Mouse (Mus musculus) kidney, postnatal 10 days (tissue): ENCODE results near the gene Pou5f1.

Source experiments
- DNase-seq: peaks from one replicate; pipeline ENCODE4 v3.0.0; 2021; ENCODE audit warnings: mixed read lengths

Gene Pou5f1

GRCm38 (mm10) chr17:35551881-35552414 is 46.1 kb downstream of the Pou5f1 start, which contains the start of gene Cdsn:
Gene Cdsn (plus strand): TSS chr17:35552128.
- no peak for DNase-seq

GRCm38 (mm10) chr17:35554321-35554720 is 48.5 kb downstream of the Pou5f1 start:
- no peak for DNase-seq

DNA sequence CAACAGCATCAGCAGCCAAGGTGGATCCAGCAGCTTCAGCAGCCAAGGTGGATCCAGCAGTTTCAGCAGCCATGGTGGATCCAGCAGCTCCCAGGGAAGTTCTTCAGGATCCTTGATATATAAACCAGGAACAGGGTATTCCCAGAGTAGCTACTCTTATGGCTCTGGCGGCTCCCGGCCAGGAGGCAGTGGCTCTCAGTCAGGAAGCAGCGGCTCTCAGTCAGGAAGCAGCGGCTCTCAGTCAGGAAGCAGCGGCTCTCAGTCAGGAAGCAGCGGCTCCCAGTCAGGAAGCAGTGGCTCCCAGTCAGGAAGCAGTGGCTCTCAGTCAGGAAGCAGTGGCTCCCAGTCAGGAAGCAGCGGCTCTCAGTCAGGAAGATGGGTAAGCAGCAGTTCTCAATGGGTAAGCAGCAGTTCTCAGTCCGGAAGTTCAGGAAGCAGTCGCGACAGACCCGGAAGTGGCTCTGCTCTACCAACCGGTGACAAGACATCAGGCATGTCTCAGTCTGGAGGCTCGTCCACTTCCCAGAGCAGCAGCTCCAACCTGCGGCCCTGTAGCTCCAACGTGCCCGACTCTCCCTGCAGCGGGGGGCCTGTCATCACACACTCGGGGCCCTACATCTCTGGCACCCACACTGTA is 49.1 kb downstream of the Pou5f1 start:
- no peak for DNase-seq

- no peak for DNase-seq
Measured at GRCm38 (mm10) chr17:35556186-35556765, 50.5 kb downstream of the Pou5f1 start.

- DNase-seq, result peak; percentile 72
Measured at GRCm38 (mm10) chr17:35556812-35557211, 51.0 kb downstream of the Pou5f1 start.

DNA sequence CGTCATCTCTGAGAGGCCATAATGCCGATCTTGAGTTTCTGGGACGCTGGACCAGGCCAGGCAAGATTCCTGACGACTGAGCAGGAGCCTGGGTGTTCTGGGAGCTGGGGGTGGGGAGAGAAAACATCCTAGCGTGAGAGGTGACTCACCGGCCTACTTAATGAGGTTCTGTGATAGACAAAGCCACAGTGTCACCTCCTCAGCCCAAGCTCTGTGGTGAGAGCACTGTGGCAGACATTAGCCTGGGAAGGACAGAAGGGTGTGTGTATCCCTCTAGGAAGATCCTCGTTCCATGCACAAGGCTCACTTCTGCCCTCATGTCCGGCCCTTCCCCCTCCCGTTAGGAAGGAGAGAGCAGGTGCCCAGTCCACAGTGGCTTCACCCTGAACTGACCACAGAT is 51.5 kb downstream of the Pou5f1 start:
- no peak for DNase-seq

GRCm38 (mm10) chr17:35558216-35558615 is 52.4 kb downstream of the Pou5f1 start:
- DNase-seq, result no peak
